Mouse (Mus musculus): ENCODE data around the gene 4931406P16Rik. TPM values are rescaled to one million over a fixed set of nuclear protein-coding genes. Genes with fewer than 3 reads are reported as not detected.

The 4931406P16Rik gene
- polyA plus RNA-seq, 1 experiment from 2014 or later: 12.9 TPM

DNA sequence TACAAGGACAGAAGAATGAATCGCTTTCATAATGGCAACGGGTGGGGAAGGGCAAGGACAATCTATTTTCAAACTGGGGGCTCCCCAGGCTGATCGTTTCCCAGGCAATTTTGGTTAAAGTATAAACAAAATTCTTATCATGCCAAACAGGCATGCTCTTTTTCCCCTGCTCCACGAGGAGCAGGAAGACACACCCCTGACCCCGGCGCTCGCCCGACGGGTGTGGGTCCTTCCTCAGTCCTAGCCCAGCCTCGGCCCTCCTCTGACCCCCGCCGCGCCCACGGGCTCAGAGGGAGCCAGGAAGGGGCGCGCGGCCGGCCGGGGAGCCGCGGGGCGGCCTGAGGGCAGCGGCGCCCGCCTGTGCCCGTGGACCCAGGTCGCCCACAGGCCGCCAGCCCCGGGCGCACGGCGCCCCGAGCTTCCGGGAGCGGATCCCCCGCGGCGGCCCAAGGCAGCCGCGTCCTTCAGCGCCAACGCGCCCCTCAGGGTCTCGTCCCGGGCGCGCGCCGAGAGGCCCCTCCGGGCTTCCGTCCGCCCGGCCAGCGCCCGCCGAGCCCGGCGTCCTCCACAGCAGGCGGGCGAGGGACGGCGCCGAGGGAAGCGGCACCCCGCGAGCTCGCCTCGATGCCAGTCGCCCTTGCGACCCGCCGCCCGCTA is 437 bp downstream of the 4931406P16Rik start:
- Histone ChIP-seq H3K4me3 (replicated peaks) (peak overlapping the region; percentile 95), H3K4me1 (replicated peaks) (peaks cover 32% of the 10 kb centered on the region), H3K27me3 (no peaks in the 10 kb centered on the region), H3K9ac (peak overlapping the region; percentile 94), H3K9me3 (replicated peaks) (no peaks in the 10 kb centered on the region), H3K4me2 (peak overlapping the region; percentile 86), H3K27ac (replicated peaks) (peak overlapping the region; percentile 96), H3K36me3 (replicated peaks) (0 out of 2 replicates have a peak, but pooled peaks cover 4% of the 10 kb centered on the region)
- peak; percentile 95 for ATAC-seq (ENCODE audit: insufficient read depth)
- under 1% methylated on average over 61 of the region's 73 CpGs for WGBS (ENCODE audit: insufficient replicate concordance)

DNA sequence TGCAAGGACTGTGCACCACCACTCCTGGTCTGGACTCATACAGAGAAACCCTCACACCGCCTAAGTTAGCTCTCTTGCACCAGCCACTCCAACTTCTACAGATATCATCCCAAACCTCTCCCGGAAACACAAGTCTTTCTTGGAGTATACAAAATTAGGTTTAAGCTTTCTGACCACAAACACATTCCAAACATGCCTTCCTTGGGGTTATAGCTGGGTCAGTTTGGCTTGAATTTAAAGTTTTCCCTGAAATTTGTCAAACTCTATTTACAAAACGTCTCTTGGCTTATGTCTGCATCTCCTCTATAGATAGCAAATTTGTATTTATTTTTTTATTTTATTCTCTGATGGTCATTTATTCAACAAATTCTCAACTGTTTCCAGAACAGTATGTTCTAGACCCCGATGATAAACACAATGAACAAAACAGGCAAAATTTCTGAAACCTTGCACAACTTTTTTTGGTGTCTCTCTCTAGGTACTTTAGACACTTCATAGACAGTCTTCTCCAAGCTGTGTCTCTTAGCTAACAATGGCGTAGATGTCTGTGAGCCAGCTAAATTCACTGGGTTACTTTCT is 4.1 kb downstream of the 4931406P16Rik start:
- no peak overlapping the region for H3K9ac ChIP-seq
- 61% methylated on average over 5 of the region's 5 CpGs for WGBS (ENCODE audit: insufficient replicate concordance)
- H3K27ac ChIP-seq (replicated peaks): no peak overlapping the region; the same call in 1 of the 2 replicates
- H3K4me2 ChIP-seq: no peak overlapping the region
- peaks cover 36% of the 10 kb centered on the region for H3K4me1 ChIP-seq (replicated peaks)
- H3K27me3 ChIP-seq: no peaks in the 10 kb centered on the region
- no peak overlapping the region for H3K4me3 ChIP-seq (replicated peaks)
- H3K9me3 ChIP-seq (replicated peaks): no peaks in the 10 kb centered on the region
- no peak for ATAC-seq (ENCODE audit: insufficient read depth)
- 0 out of 2 replicates have a peak, but pooled peaks cover 4% of the 10 kb centered on the region for H3K36me3 ChIP-seq (replicated peaks)

GRCm38 (mm10) chr7:34308586-34308985 is 4.8 kb downstream of the 4931406P16Rik start:
- Histone ChIP-seq H3K4me3 (replicated peaks) (no peak overlapping the region), H3K4me1 (replicated peaks) (peaks cover 31% of the 10 kb centered on the region), H3K27me3 (no peaks in the 10 kb centered on the region), H3K36me3 (replicated peaks) (0 out of 2 replicates have a peak, but pooled peaks cover 4% of the 10 kb centered on the region), H3K27ac (replicated peaks) (0 out of 2 replicates have a peak overlapping the region, but pooled peaks have one; percentile 19), H3K9me3 (replicated peaks) (no peaks in the 10 kb centered on the region), H3K4me2 (no peak overlapping the region), H3K9ac (no peak overlapping the region)
- no peak for ATAC-seq (ENCODE audit: insufficient read depth)
- 63% methylated on average over 5 of the region's 5 CpGs for WGBS (ENCODE audit: insufficient replicate concordance)

DNA sequence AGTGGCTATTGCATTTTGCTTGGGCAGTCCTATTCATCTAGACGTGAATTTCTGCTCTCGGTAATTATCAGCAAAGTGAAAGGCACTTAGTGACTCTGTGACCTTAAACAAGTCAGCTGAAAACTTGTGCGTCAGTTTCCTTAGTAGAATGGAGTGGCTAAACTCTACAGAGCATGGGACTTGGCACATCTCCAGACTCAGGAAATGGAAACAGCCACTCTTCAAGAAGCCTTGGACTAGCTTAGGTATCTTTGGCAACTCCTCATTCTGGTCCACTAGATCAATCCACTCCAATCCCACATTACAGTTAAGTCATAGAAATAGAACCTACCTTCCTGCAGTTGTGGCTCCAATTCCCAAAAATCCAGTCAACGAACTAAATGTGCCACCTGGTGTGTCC is 7.9 kb downstream of the 4931406P16Rik start:
- H3K4me1 ChIP-seq (replicated peaks): peaks cover 32% of the 10 kb centered on the region
- 70% methylated on average over 4 of the region's 4 CpGs for WGBS (ENCODE audit: insufficient replicate concordance)
- H3K27ac ChIP-seq (replicated peaks): peak overlapping the region; percentile 14; the same call in 1 of the 2 replicates
- H3K9me3 ChIP-seq (replicated peaks): no peaks in the 10 kb centered on the region
- no peak overlapping the region for H3K9ac ChIP-seq
- no peaks in the 10 kb centered on the region for H3K27me3 ChIP-seq
- no peak overlapping the region for H3K4me3 ChIP-seq (replicated peaks)
- 0 out of 2 replicates have a peak, but pooled peaks cover under 1% of the 10 kb centered on the region for H3K36me3 ChIP-seq (replicated peaks)
- H3K4me2 ChIP-seq: no peak overlapping the region
- ATAC-seq (ENCODE audit: insufficient read depth): no peak

DNA sequence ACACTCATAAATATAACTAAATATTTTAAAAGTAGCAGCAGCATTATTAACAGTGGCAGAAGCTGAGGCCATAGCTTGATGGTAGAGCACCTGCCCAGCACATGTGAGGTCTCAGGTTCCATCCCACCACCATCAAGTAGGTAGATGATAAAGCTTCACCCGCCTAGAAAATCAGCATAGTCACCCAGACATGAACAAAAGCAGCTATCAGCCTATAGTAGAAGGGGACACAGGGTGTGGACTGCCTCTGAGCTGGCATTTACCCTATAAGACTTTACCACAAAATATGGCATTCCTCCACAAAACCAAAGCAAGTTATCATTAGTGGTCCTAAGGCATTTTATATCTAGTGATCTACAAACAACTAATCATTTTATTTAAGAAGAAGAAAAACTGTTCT is 10.7 kb downstream of the 4931406P16Rik start:
- no peaks in the 10 kb centered on the region for H3K27me3 ChIP-seq
- no peaks in the 10 kb centered on the region for H3K9me3 ChIP-seq (replicated peaks)
- no peak overlapping the region for H3K4me2 ChIP-seq
- H3K4me3 ChIP-seq (replicated peaks): no peak overlapping the region
- H3K9ac ChIP-seq: no peak overlapping the region
- no peaks in the 10 kb centered on the region for H3K36me3 ChIP-seq (replicated peaks)
- H3K4me1 ChIP-seq (replicated peaks): peaks cover 19% of the 10 kb centered on the region
- H3K27ac ChIP-seq (replicated peaks): 0 out of 2 replicates have a peak overlapping the region, but pooled peaks have one; percentile 16
- WGBS (ENCODE audit: insufficient replicate concordance): 27% methylated on average over 1 of the region's 1 CpGs
- ATAC-seq (ENCODE audit: insufficient read depth): no peak

- Histone ChIP-seq H3K9me3 (replicated peaks) (no peaks in the 10 kb centered on the region), H3K9ac (no peak overlapping the region), H3K4me3 (replicated peaks) (no peak overlapping the region), H3K36me3 (replicated peaks) (no peaks in the 10 kb centered on the region), H3K4me1 (replicated peaks) (peaks cover 19% of the 10 kb centered on the region), H3K27me3 (no peaks in the 10 kb centered on the region), H3K27ac (replicated peaks) (0 out of 2 replicates have a peak overlapping the region, but pooled peaks have one; percentile 16), H3K4me2 (no peak overlapping the region)
- ATAC-seq (ENCODE audit: insufficient read depth): 0 out of 2 replicates have a peak, but pooled peaks have one; percentile 34
- WGBS (ENCODE audit: insufficient replicate concordance): 42% methylated on average over 3 of the region's 3 CpGs
These were observed 11.4 kb downstream of the 4931406P16Rik start for GRCm38 (mm10) chr7:34301952-34302351.

- Histone ChIP-seq H3K27me3 (no peaks in the 10 kb centered on the region), H3K4me3 (replicated peaks) (no peak overlapping the region), H3K36me3 (replicated peaks) (no peaks in the 10 kb centered on the region), H3K4me1 (replicated peaks) (peaks cover 14% of the 10 kb centered on the region), H3K9ac (no peak overlapping the region), H3K27ac (replicated peaks) (no peak overlapping the region), H3K4me2 (no peak overlapping the region), H3K9me3 (replicated peaks) (no peaks in the 10 kb centered on the region)
- 92% methylated on average over 2 of the region's 2 CpGs for WGBS (ENCODE audit: insufficient replicate concordance)
- no peak for ATAC-seq (ENCODE audit: insufficient read depth)
These were observed 14.5 kb downstream of the 4931406P16Rik start for GRCm38 (mm10) chr7:34298818-34299217.

GRCm38 (mm10) chr7:34296124-34296523 is 17.2 kb downstream of the 4931406P16Rik start:
- no peak overlapping the region for H3K4me3 ChIP-seq (replicated peaks)
- H3K4me2 ChIP-seq: no peak overlapping the region
- no peaks in the 10 kb centered on the region for H3K27me3 ChIP-seq
- no peaks in the 10 kb centered on the region for H3K9me3 ChIP-seq (replicated peaks)
- no peak overlapping the region for H3K27ac ChIP-seq (replicated peaks)
- H3K9ac ChIP-seq: no peak overlapping the region
- peaks cover 4% of the 10 kb centered on the region for H3K4me1 ChIP-seq (replicated peaks)
- no peaks in the 10 kb centered on the region for H3K36me3 ChIP-seq (replicated peaks)
- WGBS (ENCODE audit: insufficient replicate concordance): 77% methylated on average over 3 of the region's 3 CpGs
- ATAC-seq (ENCODE audit: insufficient read depth): no peak

DNA sequence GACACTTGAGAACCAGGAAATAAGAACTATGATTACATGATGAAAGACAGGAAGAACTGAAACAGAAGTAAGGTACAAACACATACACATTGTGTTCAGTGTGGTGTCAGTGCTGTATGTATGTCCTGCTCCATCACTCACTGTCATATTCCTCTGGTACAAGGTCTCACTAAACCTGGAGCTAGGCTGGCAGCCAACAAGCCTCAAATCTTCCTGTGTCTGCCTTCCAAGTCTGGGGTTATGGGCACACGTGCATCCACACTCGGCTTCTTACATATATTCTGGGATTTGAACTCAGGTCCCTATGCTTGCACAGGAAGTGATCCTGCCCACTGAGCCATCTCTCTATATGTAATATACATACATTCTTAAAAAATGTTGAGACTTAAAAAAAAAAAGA is 20.7 kb downstream of the 4931406P16Rik start:
- 82% methylated on average over 2 of the region's 2 CpGs for WGBS (ENCODE audit: insufficient replicate concordance)
- Histone ChIP-seq H3K4me2 (no peak overlapping the region), H3K27me3 (no peaks in the 10 kb centered on the region), H3K27ac (replicated peaks) (no peak overlapping the region), H3K9ac (no peak overlapping the region), H3K9me3 (replicated peaks) (no peaks in the 10 kb centered on the region), H3K4me1 (replicated peaks) (peaks cover 11% of the 10 kb centered on the region), H3K36me3 (replicated peaks) (no peaks in the 10 kb centered on the region), H3K4me3 (replicated peaks) (no peak overlapping the region)
- ATAC-seq (ENCODE audit: insufficient read depth): no peak

- Histone ChIP-seq H3K4me3 (replicated peaks) (no peak overlapping the region), H3K27me3 (no peaks in the 10 kb centered on the region), H3K4me2 (no peak overlapping the region), H3K27ac (replicated peaks) (no peak overlapping the region; the same call in 1 of the 2 replicates), H3K4me1 (replicated peaks) (peaks cover 11% of the 10 kb centered on the region), H3K36me3 (replicated peaks) (no peaks in the 10 kb centered on the region), H3K9me3 (replicated peaks) (no peaks in the 10 kb centered on the region), H3K9ac (no peak overlapping the region)
- no peak for ATAC-seq (ENCODE audit: insufficient read depth)
- 17% methylated on average over 1 of the region's 1 CpGs for WGBS (ENCODE audit: insufficient replicate concordance)
These were observed 22.1 kb downstream of the 4931406P16Rik start for GRCm38 (mm10) chr7:34291265-34291664.

GRCm38 (mm10) chr7:34290450-34291151 is 22.8 kb downstream of the 4931406P16Rik start:
- Histone ChIP-seq H3K27ac (replicated peaks) (no peak overlapping the region; the same call in 1 of the 2 replicates), H3K9me3 (replicated peaks) (no peaks in the 10 kb centered on the region), H3K36me3 (replicated peaks) (peaks cover 3% of the 10 kb centered on the region), H3K9ac (no peak overlapping the region), H3K4me1 (replicated peaks) (peaks cover 11% of the 10 kb centered on the region), H3K4me2 (no peak overlapping the region), H3K4me3 (replicated peaks) (no peak overlapping the region), H3K27me3 (no peaks in the 10 kb centered on the region)
- ATAC-seq (ENCODE audit: insufficient read depth): no peak
